ENCODE assay signal across 1 mouse cellular context in the genomic region with DNA sequence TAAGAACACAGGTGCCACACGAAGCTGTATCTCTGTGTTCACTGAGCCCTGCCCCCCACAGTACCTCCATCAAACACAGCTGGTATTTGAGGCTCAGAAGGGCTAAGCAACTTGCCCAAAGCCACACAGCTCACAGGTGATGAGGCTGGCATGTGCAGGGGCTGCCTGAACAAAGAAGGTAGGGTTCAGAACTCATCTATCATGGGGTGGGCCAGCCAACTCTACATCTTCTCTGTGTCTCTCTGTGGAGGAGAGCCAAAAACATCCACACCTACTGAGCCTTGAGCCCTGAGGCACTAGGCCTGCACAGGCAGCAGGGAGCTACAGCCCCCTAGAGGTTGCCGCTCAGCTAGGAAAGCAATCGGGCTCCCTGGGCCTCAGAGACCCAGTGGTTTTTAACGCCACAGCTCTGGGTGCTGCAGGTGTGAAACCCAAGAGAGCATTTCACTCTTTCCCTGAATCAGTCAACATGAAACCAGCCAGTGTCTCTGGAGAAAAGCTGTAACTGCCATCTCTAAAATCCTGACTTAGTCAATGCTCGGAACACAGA.
TF ChIP-seq lines count a peak whose summit lies in the region.

No protein-coding gene starts in this region.

TF ChIP-seq in CH12.LX, 34 proteins besides CTCF, POLR2A, EP300 and RAD21:
- TF ChIP-seq JUN (IDR thresholded peaks at IDR 0.05; ENCODE audit: insufficient read depth, low read depth, low read length) (peak; percentile 69), GABPA (IDR thresholded peaks at IDR 0.05; ENCODE audit: insufficient replicate concordance, low read depth, low read length) (no peak), SMC3 (IDR thresholded peaks at IDR 0.05; ENCODE audit: low read depth, low read length) (peak; percentile 80), NELFE (IDR thresholded peaks at IDR 0.05; ENCODE audit: low read depth, low read length) (0 out of 2 replicates have a peak, but pooled peaks have one; percentile 21), UBTF (IDR thresholded peaks at IDR 0.05; ENCODE audit: low read depth, low read length) (peak; percentile 80; the same call in 1 of the 2 replicates), IRF4 (IDR thresholded peaks at IDR 0.05; ENCODE audit: low read depth, low read length) (peak; percentile 97), PAX5 (IDR thresholded peaks at IDR 0.05; ENCODE audit: low read length) (no peak), MEF2A (IDR thresholded peaks at IDR 0.05; ENCODE audit: borderline replicate concordance, low read depth, low read length) (peak; percentile 78), ZC3H11A (IDR thresholded peaks at IDR 0.05; ENCODE audit: low read depth, low read length) (no peak), NRF1 (IDR thresholded peaks at IDR 0.05; ENCODE audit: low read depth, low read length) (peak; percentile 27; the same call in 1 of the 2 replicates), BHLHE40 (IDR thresholded peaks at IDR 0.05; ENCODE audit: low read depth, low read length) (peak; percentile 86), MAX (IDR thresholded peaks at IDR 0.05; ENCODE audit: low read length) (peak; percentile 45; the same call in 1 of the 2 replicates), ZMIZ1 (IDR thresholded peaks at IDR 0.05; ENCODE audit: low read depth, low read length) (no peak), ETS1 (conservative IDR thresholded peaks at IDR 0.05; ENCODE audit: low read depth, low read length) (peak; percentile 82), MAFK (IDR thresholded peaks at IDR 0.05; ENCODE audit: insufficient replicate concordance, low read length) (peak; percentile 87), JUND (conservative IDR thresholded peaks at IDR 0.05; ENCODE audit: low read depth, low read length) (peak; percentile 86), RCOR1 (conservative IDR thresholded peaks at IDR 0.05; ENCODE audit: low read depth, low read length) (peak; percentile 77; the same call in 1 of the 2 replicates), USF1 (IDR thresholded peaks at IDR 0.05; ENCODE audit: low read depth, low read length) (no peak), ZNF384 (IDR thresholded peaks at IDR 0.05; ENCODE audit: low read depth, low read length) (peak; percentile 52), SIN3A (IDR thresholded peaks at IDR 0.05; ENCODE audit: low read length) (peak; percentile 68; the same call in 1 of the 2 replicates), USF2 (conservative IDR thresholded peaks at IDR 0.05; ENCODE audit: low read depth, low read length) (no peak), TCF12 (IDR thresholded peaks at IDR 0.05; ENCODE audit: low read depth, low read length) (peak; percentile 94), TBP (conservative IDR thresholded peaks at IDR 0.05; ENCODE audit: low read depth, low read length) (peak; percentile 75; the same call in 1 of the 2 replicates), MAZ (IDR thresholded peaks at IDR 0.05; ENCODE audit: low read depth, low read length) (no peak), CHD2 (IDR thresholded peaks at IDR 0.05; ENCODE audit: low read length) (no peak), MYC (IDR thresholded peaks at IDR 0.05; ENCODE audit: low read depth, low read length) (peak; percentile 59; the same call in 1 of the 2 replicates), HCFC1 (IDR thresholded peaks at IDR 0.05; ENCODE audit: low read depth, low read length) (peak; percentile 38), CHD1 (IDR thresholded peaks at IDR 0.05; ENCODE audit: low read depth, low read length) (no peak), ELF1 (IDR thresholded peaks at IDR 0.05; ENCODE audit: low read depth, low read length) (no peak)
